Mouse (Mus musculus): ENCODE measurements around the gene Fcgr2b. TPM values are rescaled to one million over a fixed set of nuclear protein-coding genes. Genes with fewer than 3 reads are reported as not detected.

Fcgr2b gene
- 8.7 TPM for total RNA-seq (2023)

DNA sequence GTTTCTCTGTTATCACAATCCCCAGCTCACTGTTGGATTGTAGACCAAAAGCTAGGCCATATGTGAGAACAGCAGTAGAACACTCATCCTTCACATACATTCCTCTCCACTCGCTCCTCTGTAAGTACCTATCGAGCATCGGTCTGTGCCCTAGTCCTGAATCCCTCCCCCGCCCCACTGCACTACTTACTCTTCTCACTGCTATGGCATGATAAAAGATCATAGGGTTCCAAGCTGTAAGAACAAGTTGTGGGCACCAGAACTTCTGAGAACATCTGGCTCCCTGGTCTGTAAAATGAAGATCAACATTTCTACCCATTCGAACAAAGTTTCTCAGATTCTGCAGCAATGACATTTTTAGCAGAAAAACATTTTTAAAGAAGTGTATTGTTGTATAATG, at the start of gene Fcgr2b:
Gene Fcgr2b (minus strand): TSS at position 101 of the 400 bp plus-strand sequence.

DNA sequence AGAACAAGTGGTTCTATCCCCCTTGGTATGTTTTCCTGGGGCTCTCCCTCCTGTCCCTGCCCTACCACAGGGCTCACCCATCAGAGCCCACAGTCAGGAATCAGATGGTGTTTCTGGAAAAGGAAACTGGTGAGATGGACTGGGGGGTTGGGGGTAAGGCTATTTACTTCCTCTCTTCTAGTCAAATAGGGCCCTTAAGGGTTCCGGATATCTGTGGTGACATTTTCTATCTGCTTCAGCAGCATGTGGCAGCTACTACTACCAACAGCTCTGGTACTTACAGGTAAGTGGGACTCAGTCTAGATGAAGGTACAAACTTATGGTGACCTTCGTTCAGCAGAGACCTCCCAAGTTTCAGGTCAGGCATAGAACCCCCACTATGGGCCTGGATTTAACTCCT, 42.4 kb upstream of the Fcgr2b start, which contains the start of gene Fcgr4:
Gene Fcgr4 (plus strand): TSS at position 184 of the 400 bp plus-strand sequence.

DNA sequence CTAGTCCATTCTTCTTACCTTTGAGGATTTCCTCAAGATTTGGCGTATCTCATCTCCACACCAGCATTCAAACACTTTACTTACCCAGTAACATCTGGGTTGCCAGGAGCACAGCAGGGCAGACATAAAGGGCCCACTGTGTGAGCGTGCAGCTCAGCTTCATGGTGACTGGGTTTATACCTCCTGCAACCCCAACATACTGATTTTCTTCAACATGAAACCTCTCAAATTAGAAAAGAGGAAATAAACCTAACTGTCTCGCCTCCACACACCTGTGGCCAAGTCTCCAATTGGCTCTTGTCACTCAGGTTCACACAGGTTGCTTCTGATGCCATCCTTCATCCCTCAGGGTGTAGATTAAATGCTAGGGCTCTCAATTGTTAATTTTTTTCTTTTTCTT, 49.0 kb downstream of the Fcgr2b start, which contains the start of gene Fcrla:
Gene Fcrla (minus strand): TSS at position 206 of the 400 bp plus-strand sequence.

DNA sequence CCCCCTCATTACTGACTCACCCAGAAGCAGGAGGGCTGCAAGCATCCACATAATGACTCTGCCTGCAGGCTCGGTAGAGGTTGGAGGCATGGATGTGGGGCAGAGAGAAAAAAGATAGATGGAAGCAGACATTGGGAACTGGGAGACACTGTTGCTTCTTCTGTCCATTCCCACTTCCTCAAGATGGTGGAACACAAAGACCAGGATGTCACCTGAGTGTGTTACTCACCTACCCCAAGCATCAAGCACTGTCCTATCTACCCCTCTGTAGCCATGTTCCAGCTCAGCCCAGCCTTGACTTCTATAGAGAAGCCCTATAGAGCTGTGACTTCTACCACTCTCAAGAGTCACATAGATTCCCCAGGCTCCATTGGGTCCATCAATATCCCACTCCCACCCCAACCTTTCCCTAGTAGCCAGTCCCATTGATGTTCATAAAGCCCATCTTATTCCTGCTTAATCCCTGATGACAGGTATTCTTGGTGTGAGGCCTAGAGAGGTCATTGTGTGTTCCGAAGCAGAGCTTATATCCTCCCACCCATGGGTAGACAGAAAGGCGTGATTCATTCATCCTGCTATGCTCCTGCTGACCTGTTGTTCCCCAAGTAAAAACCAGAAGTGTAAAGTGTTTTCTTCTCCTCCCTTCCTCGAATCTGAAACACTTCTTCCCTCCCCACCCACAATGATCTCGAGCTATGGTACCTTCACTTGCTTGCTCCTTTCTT, 63.3 kb downstream of the Fcgr2b start, which contains the start of gene Fcrlb:
Gene Fcrlb (minus strand): TSS at position 51 of the 725 bp plus-strand sequence.

Other genes starting within 250 kb of the Fcgr2b start
- 8.4 TPM for gene Atf6, start 108.8 kb downstream of the Fcgr2b start, total RNA-seq (2023)
- not detected for gene Gm26620, start 91.5 kb downstream of the Fcgr2b start, total RNA-seq (2023)
- 21.9 TPM for gene Dusp12, start 91.0 kb downstream of the Fcgr2b start, total RNA-seq (2023)
- gene Fcrlb, start 63.6 kb downstream of the Fcgr2b start, total RNA-seq (2023) = not detected
- gene Fcrla, start 49.0 kb downstream of the Fcgr2b start, total RNA-seq (2023) = 13.2 TPM
- gene Fcgr4, start 42.4 kb upstream of the Fcgr2b start, total RNA-seq (2023) = 0.47 TPM
- 5.6 TPM for gene Fcgr3, start 88.4 kb upstream of the Fcgr2b start, total RNA-seq (2023)
- not detected for gene Cfap126, start 137.4 kb upstream of the Fcgr2b start, total RNA-seq (2023)
- 113 TPM for gene Sdhc, start 174.1 kb upstream of the Fcgr2b start, total RNA-seq (2023)
- gene Mpz, start 174.2 kb upstream of the Fcgr2b start, total RNA-seq (2023) = not detected
- gene Pcp4l1, start 219.7 kb upstream of the Fcgr2b start, total RNA-seq (2023) = not detected
- gene Nr1i3, start 237.4 kb upstream of the Fcgr2b start, total RNA-seq (2023) = not detected
- gene Tomm40l, start 246.0 kb upstream of the Fcgr2b start, total RNA-seq (2023) = 21.0 TPM
- not detected for gene Apoa2, start 248.5 kb upstream of the Fcgr2b start, total RNA-seq (2023)

Data from CD4-positive naive resting alpha-beta T cell, adult 57 days (primary cell).